Mouse (Mus musculus): ENCODE measurements around the gene Krtap4-6.
"Not testable (repeated sequence)": the region's sequence is repeated elsewhere in the genome, so short reads cannot be mapped to it uniquely, and the experiment has no call there.

Gene Krtap4-6

GRCm38 (mm10) chr11:99665860-99666259 is at the start of gene Krtap4-6:
Gene Krtap4-6 (minus strand): TSS chr11:99665960.
- in situ Hi-C loops (cut with MboI; ENCODE audit: low pct_unique_long_range_greater_than_20kb in 1 of 2, low sequenced_read_pairs in 2 of 2, unreplicated experiment in 1 of 2) = no loop called here

- in situ Hi-C loops (cut with MboI; ENCODE audit: low pct_unique_long_range_greater_than_20kb in 1 of 2, low sequenced_read_pairs in 2 of 2, unreplicated experiment in 1 of 2) = no loop called here
These were observed 24.7 kb upstream of the Krtap4-6 start, which contains the start of gene Gm14190 for GRCm38 (mm10) chr11:99690463-99690862. Gene Gm14190 (minus strand): TSS chr11:99690740.

GRCm38 (mm10) chr11:99685235-99685634 is 19.5 kb upstream of the Krtap4-6 start:
- in situ Hi-C loops (cut with MboI; ENCODE audit: low pct_unique_long_range_greater_than_20kb in 1 of 2, low sequenced_read_pairs in 2 of 2, unreplicated experiment in 1 of 2) = not testable (repeated sequence)

- in situ Hi-C loops (cut with MboI; ENCODE audit: low pct_unique_long_range_greater_than_20kb in 1 of 2, low sequenced_read_pairs in 2 of 2, unreplicated experiment in 1 of 2) = no loop called here
These were observed 17.7 kb upstream of the Krtap4-6 start for GRCm38 (mm10) chr11:99683481-99683880.

DNA sequence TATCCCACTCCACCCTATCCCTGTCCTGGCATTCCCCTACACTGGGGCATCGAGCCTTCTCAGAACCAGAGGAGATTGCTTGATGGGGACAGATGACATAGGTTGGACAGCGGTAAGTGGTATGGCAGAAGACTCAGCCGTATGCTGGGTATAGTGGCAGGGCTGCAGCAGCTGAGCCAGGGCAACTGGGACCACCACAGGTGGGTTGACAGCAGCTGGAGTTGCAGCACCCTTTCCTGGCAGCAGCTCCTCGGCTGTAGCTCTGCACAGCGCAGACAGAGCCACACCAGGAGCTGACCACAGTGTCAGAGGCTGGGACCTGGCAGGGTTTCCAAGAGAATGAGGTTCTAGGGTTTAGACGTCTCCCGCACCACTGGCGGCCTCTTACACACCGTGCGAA is 3.0 kb downstream of the Krtap4-6 start:
- in situ Hi-C loops (cut with MboI; ENCODE audit: low pct_unique_long_range_greater_than_20kb in 1 of 2, low sequenced_read_pairs in 2 of 2, unreplicated experiment in 1 of 2) = no loop called here

DNA sequence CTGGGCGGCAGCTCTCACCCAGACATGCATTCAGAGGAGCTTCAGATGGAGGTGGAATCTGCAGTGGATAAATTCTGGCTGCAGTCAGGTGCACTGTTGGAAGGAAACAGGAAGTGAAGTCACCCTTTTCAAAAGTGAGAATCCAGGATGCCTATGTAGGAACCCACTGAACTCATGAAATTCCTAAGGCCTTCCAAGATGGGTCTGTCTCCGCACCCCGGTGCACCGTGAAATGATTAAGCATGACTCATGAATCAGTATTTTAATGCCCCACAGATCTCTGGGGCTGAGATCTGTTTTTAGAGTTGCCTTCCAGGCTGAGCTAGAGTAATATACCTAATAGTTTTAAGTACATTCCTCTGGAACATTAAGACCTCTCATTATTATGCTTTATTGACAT is 6.5 kb downstream of the Krtap4-6 start:
- in situ Hi-C loops (cut with MboI; ENCODE audit: low pct_unique_long_range_greater_than_20kb in 1 of 2, low sequenced_read_pairs in 2 of 2, unreplicated experiment in 1 of 2) = no loop called here

DNA sequence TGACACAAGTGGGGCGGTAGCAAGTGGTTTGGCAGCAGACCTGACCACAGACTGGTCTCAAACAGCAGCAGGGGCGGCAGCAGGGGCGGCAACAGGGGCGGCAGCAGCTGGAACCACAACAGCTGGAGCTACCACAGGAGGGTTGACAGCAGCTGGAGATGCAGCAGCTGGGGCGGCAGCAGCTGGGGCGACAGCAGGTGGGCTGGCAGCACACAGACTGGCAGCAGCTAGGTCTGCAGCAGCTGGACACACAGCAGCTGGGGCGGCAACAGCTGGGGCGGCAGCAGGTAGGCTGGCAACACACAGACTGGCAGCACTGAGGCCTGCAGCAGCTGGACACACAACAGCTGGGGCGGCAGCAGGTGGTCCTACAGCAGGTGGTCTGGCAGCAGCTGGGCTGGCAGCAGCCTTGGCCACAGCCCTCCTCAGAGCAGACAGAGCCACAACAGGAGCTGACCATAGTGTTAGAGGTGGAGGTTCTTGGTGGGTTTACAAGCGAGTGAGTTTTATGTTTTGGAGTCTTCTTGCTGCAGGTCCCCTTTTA is 7.2 kb downstream of the Krtap4-6 start, which contains the start of gene Gm11563:
Gene Gm11563, minus strand, starts transcription at position 494 of the 544 bp plus-strand sequence.
- in situ Hi-C loops (cut with MboI; ENCODE audit: low pct_unique_long_range_greater_than_20kb in 1 of 2, low sequenced_read_pairs in 2 of 2, unreplicated experiment in 1 of 2) = not testable (repeated sequence)

DNA sequence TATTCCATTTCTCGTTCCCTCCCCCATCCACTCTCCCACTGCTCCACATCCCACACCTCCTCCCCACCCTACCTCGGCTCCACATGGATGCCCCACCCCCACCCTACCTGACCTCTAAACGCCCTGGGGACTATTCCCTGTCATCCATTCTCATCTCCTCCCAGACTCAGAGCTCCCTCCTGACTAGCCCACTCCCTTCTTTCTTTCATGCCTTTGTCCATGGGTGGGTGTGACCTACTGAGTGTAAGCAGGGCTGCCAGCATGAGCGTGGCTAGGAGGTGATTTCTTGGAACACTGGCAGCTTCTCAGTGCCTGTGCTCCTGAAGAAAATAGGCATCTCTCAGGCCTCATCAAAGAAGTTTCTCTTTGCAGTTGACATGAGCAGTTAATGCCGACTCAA is 8.7 kb downstream of the Krtap4-6 start:
- in situ Hi-C loops (cut with MboI; ENCODE audit: low pct_unique_long_range_greater_than_20kb in 1 of 2, low sequenced_read_pairs in 2 of 2, unreplicated experiment in 1 of 2) = no loop called here

DNA sequence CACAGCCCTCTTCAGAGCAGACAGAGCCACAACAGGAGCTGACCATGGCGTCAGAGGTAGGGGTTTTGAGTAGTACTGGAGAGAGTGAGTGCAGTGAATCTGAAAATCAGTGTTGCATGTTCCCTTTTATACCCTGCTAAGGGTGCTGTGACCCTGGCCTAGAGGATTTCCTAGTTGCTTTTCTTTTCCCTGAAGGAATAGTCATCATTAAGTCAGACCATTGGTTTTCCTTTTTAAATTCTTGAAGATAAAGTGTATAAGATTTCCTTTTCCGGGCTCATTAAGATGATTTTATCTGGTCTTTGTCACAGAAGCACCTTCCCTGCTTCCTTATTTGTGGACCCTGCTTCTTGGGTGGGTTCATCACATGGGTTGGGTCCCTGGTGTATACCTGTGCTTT is 15.6 kb downstream of the Krtap4-6 start, which contains the start of gene Gm11555:
Gene Gm11555, minus strand, starts transcription at position 101 of the 400 bp plus-strand sequence.
- in situ Hi-C loops (cut with MboI; ENCODE audit: low pct_unique_long_range_greater_than_20kb in 1 of 2, low sequenced_read_pairs in 2 of 2, unreplicated experiment in 1 of 2) = no loop called here

DNA sequence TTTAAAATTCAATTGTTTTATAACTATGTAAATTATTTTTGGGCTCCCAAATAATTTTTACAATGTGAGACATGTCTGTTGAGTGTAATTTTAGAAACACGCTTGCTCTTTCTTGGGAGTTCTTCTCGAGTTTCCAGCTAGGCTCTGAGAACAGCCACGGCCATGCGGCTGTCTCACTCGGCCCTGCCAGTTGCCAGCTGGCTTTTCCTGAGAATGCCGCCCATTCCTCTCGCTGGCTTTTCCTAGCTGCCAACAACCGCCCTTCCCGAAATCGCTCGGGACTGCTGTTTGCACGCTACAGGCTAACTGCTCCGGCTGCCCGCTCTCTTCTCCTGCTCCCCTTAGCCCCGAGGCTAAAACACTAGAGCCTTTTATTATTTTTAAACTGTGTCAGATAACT is 19.3 kb downstream of the Krtap4-6 start:
- in situ Hi-C loops (cut with MboI; ENCODE audit: low pct_unique_long_range_greater_than_20kb in 1 of 2, low sequenced_read_pairs in 2 of 2, unreplicated experiment in 1 of 2) = no loop called here

DNA sequence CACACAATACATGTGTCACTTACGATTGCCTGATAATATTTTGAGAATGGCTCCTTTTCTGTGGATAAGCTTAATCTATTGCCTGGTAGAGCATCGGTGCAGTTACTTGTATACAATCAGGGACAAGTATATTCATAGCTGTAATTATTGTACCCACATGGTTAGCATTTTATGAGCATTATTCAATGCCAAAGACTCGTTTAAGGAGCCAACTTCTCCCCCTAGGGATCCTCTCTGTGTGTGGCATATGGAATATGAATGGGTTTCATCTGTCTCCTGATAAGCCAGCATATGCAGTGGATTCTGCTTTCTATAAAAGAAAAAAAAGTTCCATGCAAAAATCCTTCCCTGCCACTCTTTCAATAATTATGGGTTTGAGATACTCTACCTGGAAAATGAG is 21.4 kb downstream of the Krtap4-6 start:
- in situ Hi-C loops (cut with MboI; ENCODE audit: low pct_unique_long_range_greater_than_20kb in 1 of 2, low sequenced_read_pairs in 2 of 2, unreplicated experiment in 1 of 2) = no loop called here

- in situ Hi-C loops (cut with MboI; ENCODE audit: low pct_unique_long_range_greater_than_20kb in 1 of 2, low sequenced_read_pairs in 2 of 2, unreplicated experiment in 1 of 2) = not testable (repeated sequence)
These were observed 22.1 kb downstream of the Krtap4-6 start, which contains the start of gene Krtap4-7 for GRCm38 (mm10) chr11:99643635-99644139. Gene Krtap4-7 (minus strand): TSS chr11:99644089.

GRCm38 (mm10) chr11:99640926-99641325 is 24.8 kb downstream of the Krtap4-6 start:
- in situ Hi-C loops (cut with MboI; ENCODE audit: low pct_unique_long_range_greater_than_20kb in 1 of 2, low sequenced_read_pairs in 2 of 2, unreplicated experiment in 1 of 2) = no loop called here

- in situ Hi-C loops (cut with MboI; ENCODE audit: low pct_unique_long_range_greater_than_20kb in 1 of 2, low sequenced_read_pairs in 2 of 2, unreplicated experiment in 1 of 2) = no loop called here
These were observed 28.7 kb downstream of the Krtap4-6 start for GRCm38 (mm10) chr11:99637086-99637485.

DNA sequence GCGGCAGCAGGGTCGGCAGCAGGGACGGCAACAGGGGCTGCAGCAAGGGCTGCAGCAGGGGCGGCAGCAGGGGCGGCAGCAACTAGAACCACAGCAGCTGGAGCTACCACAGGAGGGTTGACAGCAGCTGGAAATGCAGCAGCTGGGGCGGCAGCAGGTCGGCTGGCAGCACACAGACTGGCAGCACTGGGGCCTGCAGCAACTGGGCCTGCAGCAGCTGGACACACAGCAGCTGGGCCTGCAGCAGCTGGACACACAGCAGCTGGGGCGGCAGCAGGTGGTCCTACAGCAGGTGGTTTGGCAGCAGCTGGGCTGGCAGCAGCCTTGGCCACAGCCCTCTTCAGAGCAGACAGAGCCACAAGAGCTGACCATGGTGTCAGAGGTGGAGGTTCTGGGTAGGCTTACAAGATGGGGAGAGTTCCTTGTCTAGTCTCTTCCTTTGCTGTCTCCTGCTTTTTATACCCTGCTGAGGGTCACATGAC is 31.1 kb downstream of the Krtap4-6 start, which contains the start of gene Krtap4-2:
Gene Krtap4-2, minus strand, starts transcription at position 432 of the 482 bp plus-strand sequence.
- in situ Hi-C loops (cut with MboI; ENCODE audit: low pct_unique_long_range_greater_than_20kb in 1 of 2, low sequenced_read_pairs in 2 of 2, unreplicated experiment in 1 of 2) = no loop called here

DNA sequence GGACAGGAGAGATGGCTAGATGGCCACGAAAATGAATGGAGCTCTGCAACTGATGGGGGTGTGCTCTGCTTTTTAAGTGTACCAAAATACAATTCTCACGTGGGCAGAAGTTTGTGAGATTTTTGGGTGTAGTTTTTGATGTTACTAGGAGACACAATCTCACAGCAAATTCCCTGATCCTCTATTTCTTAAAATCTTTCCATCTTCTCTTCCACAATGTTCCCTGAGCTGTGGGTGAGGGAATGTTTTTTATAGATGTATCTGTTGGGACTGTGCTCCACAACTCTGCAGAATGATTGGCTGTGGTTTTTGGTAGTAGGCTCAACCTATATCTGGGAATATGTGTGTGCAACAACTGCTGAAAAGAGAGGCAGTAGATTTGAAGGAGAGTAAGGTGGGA is 32.5 kb downstream of the Krtap4-6 start:
- in situ Hi-C loops (cut with MboI; ENCODE audit: low pct_unique_long_range_greater_than_20kb in 1 of 2, low sequenced_read_pairs in 2 of 2, unreplicated experiment in 1 of 2) = no loop called here

- in situ Hi-C loops (cut with MboI; ENCODE audit: low pct_unique_long_range_greater_than_20kb in 1 of 2, low sequenced_read_pairs in 2 of 2, unreplicated experiment in 1 of 2) = no loop called here
These were observed 34.9 kb downstream of the Krtap4-6 start for GRCm38 (mm10) chr11:99630890-99631289.

DNA sequence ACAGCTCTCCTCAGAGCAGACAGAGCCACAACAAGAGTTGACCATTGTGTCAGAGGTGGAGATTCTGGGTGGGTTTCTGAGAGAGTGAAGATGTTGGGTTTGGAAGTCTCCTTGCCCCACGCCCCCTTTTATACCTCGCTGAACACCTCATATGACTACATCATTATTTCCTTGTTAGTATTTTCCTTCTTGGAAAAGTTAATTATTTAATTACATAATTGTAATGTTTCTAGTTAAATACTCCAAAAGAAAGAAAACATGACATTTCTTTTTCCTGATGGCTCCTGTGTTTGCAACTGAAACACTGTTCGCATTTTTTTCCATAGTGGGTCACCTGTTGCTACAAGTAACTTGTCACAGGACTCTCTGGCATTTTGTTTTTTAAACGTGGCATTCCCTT is 37.6 kb downstream of the Krtap4-6 start, which contains the start of gene Krtap4-1:
Gene Krtap4-1, minus strand, starts transcription at position 101 of the 400 bp plus-strand sequence.
- in situ Hi-C loops (cut with MboI; ENCODE audit: low pct_unique_long_range_greater_than_20kb in 1 of 2, low sequenced_read_pairs in 2 of 2, unreplicated experiment in 1 of 2) = no loop called here

DNA sequence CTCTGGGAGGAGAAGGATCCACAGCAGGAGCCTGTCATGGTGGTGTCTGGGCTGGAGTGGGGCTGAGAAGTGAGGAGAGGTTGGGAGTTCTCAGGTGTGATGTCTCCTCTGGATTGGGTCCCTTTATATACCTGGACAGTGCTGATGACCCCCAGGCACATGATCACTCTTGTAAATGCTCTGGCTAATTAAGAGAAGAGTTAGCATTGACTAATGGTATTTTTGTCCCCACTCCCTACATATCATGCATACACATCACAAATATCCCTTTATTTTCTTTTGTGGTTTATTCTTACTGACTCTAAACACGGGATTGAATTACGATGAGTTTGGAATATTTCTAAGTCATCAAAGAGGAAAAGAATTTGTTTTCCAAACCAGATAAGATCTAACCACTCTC is 45.4 kb downstream of the Krtap4-6 start, which contains the start of gene Gm11562:
Gene Gm11562, minus strand, starts transcription at position 101 of the 400 bp plus-strand sequence.
- in situ Hi-C loops (cut with MboI; ENCODE audit: low pct_unique_long_range_greater_than_20kb in 1 of 2, low sequenced_read_pairs in 2 of 2, unreplicated experiment in 1 of 2) = no loop called here
